Mouse (Mus musculus) limb, embryonic 10.5 days (tissue): ENCODE measurements at regions not wholly inside any gene's neighbourhood (a gene's known extent, or its start where the extent isn't known, plus 50 kb on each side); places are given as distances from the start of the nearest gene placed in this dataset.
A peak's percentile ranks its signal among the peaks of the same experiment; 100 is the strongest.
"Not testable (repeated sequence)": the region's sequence is repeated elsewhere in the genome, so short reads cannot be mapped to it uniquely, and the experiment has no call there.

Experiments used
- DNase-seq: peaks from one replicate; pipeline ENCODE4 v3.0.0-alpha.2; 2017; ENCODE audit warnings: low spot score
- H3K27ac ChIP-seq: fragments of 300-500 bp; sonication (generic); 2 replicates; pipeline ENCODE4 v1.5.1; 2016; ENCODE audit warnings: mild to moderate bottlenecking
- H3K27me3 ChIP-seq: fragments of 300-500 bp; sonication (generic); 2 replicates; pipeline ENCODE4 v1.6.1; 2016; ENCODE audit warnings: low read depth, mild to moderate bottlenecking; ENCODE audit not compliant: poor library complexity, severe bottlenecking
- H3K36me3 ChIP-seq: fragments of 300-500 bp; sonication (generic); 2 replicates; pipeline ENCODE4 v1.6.1; 2016; ENCODE audit warnings: mild to moderate bottlenecking, moderate library complexity
- H3K4me1 ChIP-seq: fragments of 300-500 bp; sonication (generic); 2 replicates; pipeline ENCODE4 v1.6.1; 2016
- H3K4me3 ChIP-seq: fragments of 300-500 bp; sonication (generic); 2 replicates; pipeline ENCODE4 v1.5.1; 2016; ENCODE audit warnings: mild to moderate bottlenecking, moderate library complexity
- H3K9me3 ChIP-seq: fragments of 300-500 bp; sonication (generic); replicated peaks from 2 replicates; pipeline ENCODE4 v1.6.1; 2016; ENCODE audit warnings: mild to moderate bottlenecking
- WGBS: fragments of 180-500 bp; shearing (Covaris S2); methylation state at CpG from one replicate; pipeline ENCODE4 v1.1.7; 2016; 5-methylcytosine and 5-hydroxymethylcytosine counted together

GRCm38 (mm10) chr13:98438206-98438605 is 53.6 kb downstream of the Gm10320 start:
- 92% methylated on average over 8 of the region's 8 CpGs for WGBS

GRCm38 (mm10) chr13:98436961-98437360 is 54.8 kb downstream of the Gm10320 start:
- 63% methylated on average over 8 of the region's 8 CpGs for WGBS
- DNase-seq: no peak
- H3K9me3 ChIP-seq: no peaks in the 10 kb centered on the region

More at GRCm38 (mm10) chr13:98438206-98438605, 53.6 kb downstream of the Gm10320 start:
- H3K36me3 ChIP-seq: no peaks in the 10 kb centered on the region
- DNase-seq: no peak
- no peak overlapping the region for H3K4me3 ChIP-seq
- peaks cover 25% of the 10 kb centered on the region for H3K4me1 ChIP-seq
- H3K27ac ChIP-seq: no peak overlapping the region
- no peaks in the 10 kb centered on the region for H3K9me3 ChIP-seq
- H3K27me3 ChIP-seq: no peaks in the 10 kb centered on the region

GRCm38 (mm10) chr13:98435245-98435975 is 56.4 kb downstream of the Gm10320 start:
- no peaks in the 10 kb centered on the region for H3K9me3 ChIP-seq
- peaks cover 21% of the 10 kb centered on the region for H3K27me3 ChIP-seq
- 93% methylated on average over 8 of the region's 8 CpGs for WGBS
- no peak overlapping the region for H3K27ac ChIP-seq
- no peak for DNase-seq
- no peak overlapping the region for H3K4me3 ChIP-seq
- H3K4me1 ChIP-seq: peaks cover 32% of the 10 kb centered on the region
- no peaks in the 10 kb centered on the region for H3K36me3 ChIP-seq

More at GRCm38 (mm10) chr13:98436961-98437360, 54.8 kb downstream of the Gm10320 start:
- H3K27me3 ChIP-seq: peaks cover 6% of the 10 kb centered on the region; the same call in 1 of the 2 replicates
- no peak overlapping the region for H3K4me3 ChIP-seq
- H3K27ac ChIP-seq: no peak overlapping the region
- no peaks in the 10 kb centered on the region for H3K36me3 ChIP-seq
- peaks cover 25% of the 10 kb centered on the region for H3K4me1 ChIP-seq

- 32% methylated on average over 21 of the region's 21 CpGs for WGBS
- peak; percentile 50 for DNase-seq
- no peaks in the 10 kb centered on the region for H3K9me3 ChIP-seq
- H3K36me3 ChIP-seq: no peaks in the 10 kb centered on the region
- H3K4me3 ChIP-seq: peak overlapping the region; percentile 20
- H3K27ac ChIP-seq: peak overlapping the region; percentile 61
- peaks cover 49% of the 10 kb centered on the region for H3K27me3 ChIP-seq
- peaks cover 32% of the 10 kb centered on the region for H3K4me1 ChIP-seq
Observed at GRCm38 (mm10) chr13:98429851-98430250, 62.0 kb downstream of the Gm10320 start.

- peak overlapping the region; percentile 29 for H3K4me3 ChIP-seq
- peaks cover 56% of the 10 kb centered on the region for H3K27me3 ChIP-seq
- H3K9me3 ChIP-seq, H3K36me3 ChIP-seq, DNase-seq, H3K27ac ChIP-seq: not testable (repeated sequence)
- WGBS: 11% methylated on average over 16 of the region's 16 CpGs
- peaks cover 42% of the 10 kb centered on the region for H3K4me1 ChIP-seq
Observed at GRCm38 (mm10) chr13:98427660-98428059, 64.1 kb downstream of the Gm10320 start.

- 93% methylated on average over 7 of the region's 7 CpGs for WGBS
- H3K27me3 ChIP-seq: peaks cover 36% of the 10 kb centered on the region
- no peak overlapping the region for H3K4me3 ChIP-seq
Observed at GRCm38 (mm10) chr13:98425026-98425425, 66.8 kb downstream of the Gm10320 start.

GRCm38 (mm10) chr13:98424000-98424399 is 67.8 kb downstream of the Gm10320 start:
- Histone ChIP-seq H3K27ac (no peak overlapping the region), H3K36me3 (no peaks in the 10 kb centered on the region), H3K4me1 (peaks cover 22% of the 10 kb centered on the region), H3K4me3 (no peak overlapping the region), H3K27me3 (peaks cover 26% of the 10 kb centered on the region), H3K9me3 (no peaks in the 10 kb centered on the region)
- 65% methylated on average over 12 of the region's 12 CpGs for WGBS
- no peak for DNase-seq

More at GRCm38 (mm10) chr13:98425026-98425425, 66.8 kb downstream of the Gm10320 start:
- no peak for DNase-seq
- Histone ChIP-seq H3K27ac (no peak overlapping the region), H3K9me3 (no peaks in the 10 kb centered on the region), H3K4me1 (peaks cover 26% of the 10 kb centered on the region), H3K36me3 (no peaks in the 10 kb centered on the region)

- H3K36me3 ChIP-seq: no peaks in the 10 kb centered on the region
- H3K9me3 ChIP-seq: no peaks in the 10 kb centered on the region
- 72% methylated on average over 15 of the region's 15 CpGs for WGBS
- DNase-seq: no peak
- H3K27ac ChIP-seq: no peak overlapping the region
- peaks cover 14% of the 10 kb centered on the region; the same call in 1 of the 2 replicates for H3K4me1 ChIP-seq
- peaks cover 16% of the 10 kb centered on the region for H3K27me3 ChIP-seq
- H3K4me3 ChIP-seq: no peak overlapping the region
Observed at GRCm38 (mm10) chr13:98420419-98421043, 66.5 kb downstream of the Foxd1 start.

GRCm38 (mm10) chr13:98417736-98418135 is 63.7 kb downstream of the Foxd1 start:
- no peak overlapping the region for H3K27ac ChIP-seq
- no peak for DNase-seq
- H3K36me3 ChIP-seq: no peaks in the 10 kb centered on the region
- H3K27me3 ChIP-seq: peaks cover 6% of the 10 kb centered on the region
- 88% methylated on average over 4 of the region's 4 CpGs for WGBS
- H3K9me3 ChIP-seq: no peaks in the 10 kb centered on the region
- no peak overlapping the region for H3K4me3 ChIP-seq
- H3K4me1 ChIP-seq: no peaks in the 10 kb centered on the region

- Histone ChIP-seq H3K27ac (no peak overlapping the region), H3K4me3 (no peak overlapping the region), H3K4me1 (no peaks in the 10 kb centered on the region), H3K9me3 (no peaks in the 10 kb centered on the region), H3K36me3 (no peaks in the 10 kb centered on the region), H3K27me3 (no peaks in the 10 kb centered on the region)
- DNase-seq: no peak
- 87% methylated on average over 6 of the region's 6 CpGs for WGBS
Observed at GRCm38 (mm10) chr13:98416457-98416856, 62.4 kb downstream of the Foxd1 start.

GRCm38 (mm10) chr13:98414851-98415250 is 60.8 kb downstream of the Foxd1 start:
- Histone ChIP-seq H3K27me3 (no peaks in the 10 kb centered on the region), H3K27ac (no peak overlapping the region), H3K9me3 (no peaks in the 10 kb centered on the region), H3K36me3 (no peaks in the 10 kb centered on the region), H3K4me3 (no peak overlapping the region), H3K4me1 (no peaks in the 10 kb centered on the region)
- WGBS: 87% methylated on average over 3 of the region's 3 CpGs
- DNase-seq: no peak

GRCm38 (mm10) chr13:98413233-98413632 is 59.2 kb downstream of the Foxd1 start:
- 76% methylated on average over 4 of the region's 4 CpGs for WGBS
- Histone ChIP-seq H3K4me1 (no peaks in the 10 kb centered on the region), H3K27ac (no peak overlapping the region), H3K27me3 (no peaks in the 10 kb centered on the region), H3K36me3 (no peaks in the 10 kb centered on the region), H3K9me3 (no peaks in the 10 kb centered on the region), H3K4me3 (no peak overlapping the region)
- no peak for DNase-seq
